Mouse (Mus musculus) kidney, adult 8-10 months (tissue): ENCODE results near the gene Clic4.
A peak's percentile ranks its signal among the peaks of the same experiment; 100 is the strongest.

ENCODE experiments used
- DNase-seq, 2 experiments: peaks; one replicate each; pipeline ENCODE4 v3.0.0; 2022

The Clic4 gene

DNA sequence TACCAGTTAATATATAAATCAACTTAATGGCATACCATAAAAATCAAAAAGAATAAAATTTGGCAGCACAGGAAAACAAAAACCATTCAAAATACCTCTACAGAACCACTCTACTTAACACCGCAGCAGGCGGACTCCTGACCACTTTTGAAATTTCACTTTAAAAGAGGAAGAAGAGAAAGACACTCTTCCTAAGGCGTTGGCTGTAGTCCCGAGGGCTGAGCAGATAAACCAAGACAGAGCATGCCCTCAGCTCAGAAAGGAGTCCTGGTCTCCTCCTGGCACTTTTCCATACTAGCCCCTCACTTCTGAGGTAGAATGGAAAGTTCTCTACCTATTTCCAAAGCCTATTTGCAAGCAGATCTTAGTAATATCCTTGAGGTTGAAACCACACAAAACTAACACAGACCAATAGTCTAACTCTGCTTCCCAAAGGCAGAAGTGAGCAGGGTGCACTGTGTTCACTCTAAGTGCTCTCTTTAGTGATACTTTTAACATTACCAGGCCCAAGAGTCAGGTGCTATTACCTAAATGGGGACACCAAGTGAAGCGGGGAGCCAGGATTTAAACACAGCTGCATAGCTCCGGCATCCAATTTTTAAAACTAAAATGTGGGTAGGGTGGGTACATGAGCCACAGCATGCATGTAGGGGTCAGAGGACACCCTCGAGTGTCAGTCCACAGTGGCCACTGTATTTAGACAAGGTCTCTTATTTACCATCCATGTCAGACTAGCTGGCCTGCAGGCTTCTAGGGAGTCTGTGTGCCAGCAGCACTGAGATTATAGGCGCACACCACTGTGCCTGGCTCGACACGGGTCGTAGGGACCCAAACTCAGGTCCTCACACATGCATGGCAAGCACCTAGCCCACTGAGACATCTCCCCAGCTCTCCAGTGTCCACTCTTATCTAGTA, 15.8 kb downstream of the Clic4 start:
- DNase-seq = no peak

GRCm38 (mm10) chr4:135254770-135255169, 17.8 kb downstream of the Clic4 start:
- no peak for DNase-seq

- no peak for DNase-seq
Observed at GRCm38 (mm10) chr4:135254321-135254720, 18.3 kb downstream of the Clic4 start.

GRCm38 (mm10) chr4:135253239-135254039, 19.2 kb downstream of the Clic4 start:
- DNase-seq = peak in 1 of 2 experiments; percentile 61

DNA sequence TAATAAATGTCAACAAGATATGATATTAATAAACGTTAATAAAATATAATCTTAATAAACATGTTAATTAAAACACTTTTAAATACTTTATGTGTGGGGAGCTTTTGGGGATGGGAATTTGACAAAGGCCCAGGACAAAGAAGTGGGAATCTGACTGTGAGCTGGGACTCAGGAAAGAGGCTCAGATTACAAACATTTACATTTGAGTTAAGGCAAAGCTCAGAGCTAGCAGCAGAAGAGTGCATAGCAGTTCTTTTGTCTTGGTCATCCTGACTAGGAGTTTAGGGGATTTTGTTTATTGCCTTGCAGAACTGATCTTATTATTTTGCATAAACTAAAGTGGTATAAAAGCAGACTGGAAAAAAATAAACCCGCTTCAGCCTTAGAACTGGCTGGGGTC, 20.8 kb downstream of the Clic4 start:
- DNase-seq = no peak

- DNase-seq = peak in 1 of 2 experiments; percentile 40
Observed at GRCm38 (mm10) chr4:135248250-135249018, 24.2 kb downstream of the Clic4 start.

DNA sequence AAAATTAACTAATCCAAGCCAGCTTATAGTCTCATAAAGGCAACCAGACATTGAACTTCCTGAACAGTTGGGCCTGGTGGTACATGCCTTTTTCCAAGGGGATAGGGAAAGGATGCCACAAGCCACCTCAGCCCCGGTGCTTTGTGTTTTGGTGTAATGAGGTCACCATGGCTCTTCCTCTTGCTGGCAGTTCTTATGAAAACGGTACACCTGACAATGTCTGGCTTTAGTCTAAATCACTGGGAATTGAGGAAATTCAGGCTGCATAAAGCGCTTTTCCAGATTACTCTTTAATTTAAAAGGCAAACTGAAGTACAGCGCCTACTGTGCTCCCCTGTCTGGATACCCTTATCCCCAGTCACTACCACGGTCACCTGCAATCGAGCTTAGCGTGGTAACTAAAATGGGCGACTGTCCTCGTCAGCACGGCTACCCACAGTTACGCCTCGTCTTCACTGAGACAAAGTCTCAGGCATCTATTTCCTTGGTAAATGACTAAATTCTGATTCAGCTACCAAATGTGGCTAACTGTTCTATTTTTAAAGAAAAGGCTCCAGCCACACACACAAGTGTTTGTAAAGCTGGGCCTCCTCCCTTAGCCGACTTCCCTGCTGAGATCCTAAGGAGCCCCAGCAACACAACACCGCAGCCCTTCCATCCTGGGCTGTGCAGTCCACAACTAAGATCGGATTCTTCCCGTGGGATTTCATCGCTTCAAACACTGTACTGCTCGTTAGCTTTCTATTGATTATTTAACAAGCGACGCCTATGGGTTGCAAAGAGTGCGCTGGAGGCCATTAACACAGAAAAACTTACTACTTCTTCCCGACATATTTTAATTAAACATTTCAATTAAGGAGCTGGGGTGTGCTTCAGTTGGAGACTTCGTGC, 25.5 kb downstream of the Clic4 start:
- DNase-seq = no peak

- peak; percentile 58 to 67 for DNase-seq
Observed at GRCm38 (mm10) chr4:135246444-135246843, 26.2 kb downstream of the Clic4 start.

- peak; percentile 83 to 84 for DNase-seq
Observed at GRCm38 (mm10) chr4:135245841-135246240, 26.8 kb downstream of the Clic4 start.

DNA sequence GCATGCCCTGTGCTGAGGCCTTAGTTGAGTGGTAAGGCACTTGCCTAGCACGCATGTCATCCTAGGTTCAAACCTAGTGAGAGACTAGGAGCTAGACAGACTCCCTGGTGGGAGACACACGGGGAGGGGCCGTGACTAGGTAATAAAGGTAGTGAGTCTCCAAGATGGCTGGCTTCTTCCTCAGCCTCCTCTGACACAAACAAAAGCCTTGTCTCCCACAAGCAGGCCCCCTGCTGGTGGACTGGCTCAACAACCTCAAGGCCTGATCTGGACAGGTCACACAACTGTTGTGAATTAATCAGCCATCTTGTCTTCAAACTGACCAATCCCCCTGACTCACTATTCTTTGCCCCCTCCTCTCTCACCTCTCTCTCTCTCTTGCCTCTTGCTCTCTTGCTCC, 28.3 kb downstream of the Clic4 start:
- peak in 1 of 2 experiments; percentile 63 for DNase-seq

DNA sequence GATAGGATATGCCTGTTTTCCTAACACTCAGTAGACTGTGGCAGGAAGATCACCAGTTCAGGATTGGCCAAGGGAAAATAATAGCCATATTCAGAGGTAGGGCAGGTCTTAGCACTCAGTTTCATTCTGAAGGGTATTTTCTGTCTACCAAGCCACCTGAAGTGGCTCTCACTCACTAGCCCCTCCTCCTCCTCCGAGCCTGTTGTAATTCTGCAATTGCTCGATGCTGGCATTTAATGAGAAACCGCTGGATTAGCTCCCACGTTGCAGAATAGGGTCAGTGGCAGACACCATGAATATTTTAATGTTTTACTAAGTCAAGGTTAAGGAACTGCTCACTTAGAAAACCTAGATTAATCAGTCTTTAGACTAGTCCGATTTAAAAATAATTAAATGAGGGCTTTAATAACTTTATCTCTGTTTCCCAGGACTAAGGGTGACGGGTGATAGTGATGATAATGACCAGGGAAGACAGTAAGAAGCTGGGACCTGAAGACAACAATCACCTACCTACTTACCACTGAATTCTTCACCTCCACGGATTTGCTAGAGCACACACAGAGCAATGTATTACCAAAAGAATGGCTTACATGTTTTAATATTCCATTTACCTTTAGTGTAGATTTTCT, 29.6 kb downstream of the Clic4 start:
- DNase-seq = peak; percentile 85 to 93

DNA sequence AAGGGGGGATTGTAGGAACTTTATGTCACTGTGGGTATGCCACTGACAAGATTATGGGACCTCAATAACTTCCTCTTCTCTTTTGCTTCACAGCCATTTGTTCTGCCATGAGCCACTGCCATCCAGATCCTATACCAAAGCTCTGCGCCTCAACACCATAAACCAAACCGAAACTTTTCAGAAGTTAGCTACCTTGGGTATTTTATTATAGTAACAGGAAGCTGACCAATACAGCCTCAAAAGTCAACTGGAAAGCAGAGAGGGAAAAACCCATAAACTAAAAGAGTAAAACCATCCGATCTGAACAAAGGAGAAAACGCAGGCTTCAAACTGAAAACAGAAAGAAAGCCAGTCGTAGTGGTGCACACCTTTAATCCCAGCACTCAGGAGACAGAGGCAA, 30.2 kb downstream of the Clic4 start:
- DNase-seq = no peak

DNA sequence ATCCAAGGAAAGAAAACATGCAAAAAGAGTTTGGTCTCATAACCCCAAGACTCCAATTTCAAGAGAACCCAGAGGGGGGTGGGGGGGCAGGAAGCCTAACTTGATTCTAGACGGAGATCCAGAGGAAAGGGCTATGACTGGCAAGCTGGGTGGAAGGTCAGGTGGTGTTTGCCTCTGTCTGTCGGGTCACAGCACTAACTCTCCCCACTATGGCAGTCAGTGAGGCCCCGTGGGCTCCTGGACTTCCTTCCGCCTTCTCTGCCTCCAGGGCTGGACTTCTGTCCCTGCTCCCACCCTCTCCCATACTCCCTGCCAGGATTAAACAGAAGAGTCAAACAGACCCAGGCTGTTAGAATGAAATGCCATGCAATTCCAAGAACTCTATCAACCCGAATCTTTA, 30.9 kb downstream of the Clic4 start:
- peak in 1 of 2 experiments; percentile 47 for DNase-seq

GRCm38 (mm10) chr4:135241106-135241505, 31.5 kb downstream of the Clic4 start:
- no peak for DNase-seq

GRCm38 (mm10) chr4:135240329-135240728, 32.3 kb downstream of the Clic4 start:
- DNase-seq = no peak

- no peak for DNase-seq
Observed at GRCm38 (mm10) chr4:135238706-135239510, 33.7 kb downstream of the Clic4 start.

GRCm38 (mm10) chr4:135236658-135237057, 36.0 kb downstream of the Clic4 start:
- DNase-seq = no peak

DNA sequence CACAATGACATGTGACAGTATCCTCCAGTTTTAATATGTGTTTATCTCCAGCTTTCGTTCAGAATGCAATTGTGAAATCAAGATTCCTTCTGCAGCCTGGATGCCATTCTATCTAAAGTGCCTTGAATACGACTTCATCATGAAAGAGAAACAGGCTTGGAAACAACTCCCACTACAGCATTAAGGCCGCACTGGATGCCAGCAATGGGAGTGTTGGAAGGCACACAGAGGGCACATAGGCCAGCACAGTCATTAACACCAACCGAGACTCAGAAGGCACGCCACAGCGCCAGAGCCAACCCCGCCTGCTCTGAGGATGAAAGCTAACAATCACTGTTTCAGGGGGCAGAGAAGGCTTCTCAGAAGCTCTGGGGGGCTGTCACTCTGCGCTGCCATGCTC, 37.1 kb downstream of the Clic4 start:
- DNase-seq = no peak

DNA sequence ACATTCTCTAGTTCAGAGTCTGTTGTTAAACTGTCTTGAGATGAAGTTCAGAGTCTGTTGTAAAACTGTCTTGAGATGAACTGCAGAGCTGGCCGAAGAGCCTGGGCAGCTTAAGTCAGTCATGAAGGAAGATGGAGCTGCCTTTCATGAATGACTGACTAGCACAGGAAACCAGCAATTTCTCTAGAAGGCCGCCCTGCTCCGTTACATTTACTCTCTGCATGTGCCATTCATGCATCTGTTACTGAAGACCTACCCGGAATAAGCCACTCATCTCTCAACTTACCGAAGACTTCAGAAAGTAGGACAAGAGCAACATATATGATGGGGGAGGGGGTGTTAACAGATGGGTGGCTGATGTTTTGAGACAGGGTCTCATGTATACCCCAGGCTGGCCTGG, 40.1 kb downstream of the Clic4 start:
- no peak for DNase-seq

- no peak for DNase-seq
Observed at GRCm38 (mm10) chr4:135231543-135231942, 41.1 kb downstream of the Clic4 start.

DNA sequence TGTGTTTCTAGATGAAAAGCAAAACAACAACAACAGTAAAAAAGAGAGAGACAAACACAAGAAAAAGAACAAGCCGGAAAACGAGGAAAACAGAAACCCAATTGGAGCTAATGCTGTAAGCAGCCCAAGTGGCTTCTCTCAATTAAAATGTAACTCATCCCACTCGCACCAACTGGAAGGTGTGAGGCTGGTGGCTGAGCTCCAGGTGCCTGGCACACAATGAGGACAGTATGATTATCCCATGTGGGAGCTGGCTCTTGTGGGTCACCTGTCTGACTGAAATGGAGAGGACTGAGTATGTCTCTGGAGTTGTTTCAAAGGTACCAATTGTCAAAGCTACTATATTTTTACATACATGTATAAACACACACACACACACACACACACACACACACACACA, 41.5 kb downstream of the Clic4 start:
- DNase-seq = peak in 1 of 2 experiments; percentile 65
